Mouse (Mus musculus) bone marrow, adult 2 months (tissue): Measurements from ENCODE around the gene Antxr1.

Experiments
- CTCF ChIP-seq: fragments of 200-500 bp; IDR thresholded peaks from 2 replicates; pipeline ENCODE4 v1.5.1; 2011; ENCODE audit warnings: low read length, control low read depth; ENCODE audit not compliant: control insufficient read depth, insufficient read depth
- POLR2A ChIP-seq: fragments of 200-500 bp; IDR thresholded peaks from 2 replicates; pipeline ENCODE4 v1.6.1; 2011; ENCODE audit warnings: low read depth, mild to moderate bottlenecking, control low read depth, low read length, borderline replicate concordance; ENCODE audit not compliant: control insufficient read depth

DNA sequence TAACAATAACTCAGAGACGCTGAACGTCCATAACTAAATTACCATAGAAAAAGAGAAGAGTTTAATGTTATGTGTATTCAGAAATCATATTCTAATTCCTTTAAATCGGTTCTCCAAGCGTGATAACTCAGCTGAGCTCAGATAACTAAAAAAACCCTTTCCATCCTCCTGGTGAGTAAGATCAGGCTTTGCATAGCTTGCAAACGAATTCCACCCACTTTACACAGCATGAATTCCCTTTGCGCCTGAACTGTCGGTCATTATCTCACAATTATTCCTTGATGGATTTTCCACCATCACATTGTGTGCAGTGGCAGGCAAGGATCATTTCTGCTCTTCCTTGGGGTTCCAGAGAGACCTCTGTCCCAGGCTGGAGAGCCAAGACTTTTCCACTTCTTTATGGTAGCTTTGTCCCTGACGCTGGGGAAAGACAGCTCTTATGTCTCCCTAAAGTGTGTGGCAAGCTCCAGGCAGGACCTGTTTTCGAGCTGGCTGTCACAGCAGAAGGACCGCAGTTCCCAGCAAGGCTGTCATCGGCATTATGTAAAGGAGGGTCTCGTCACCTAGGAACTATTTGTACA is 201.6 kb downstream of the Antxr1 start:
- TF ChIP-seq CTCF: no peak
- TF ChIP-seq POLR2A: no peak
